Mouse (Mus musculus) lung, embryonic 14.5 days (tissue): ENCODE results near the gene Asap2. TPM values are rescaled to one million over a fixed set of nuclear protein-coding genes. Genes with fewer than 3 reads are reported as not detected.

ENCODE experiments used
- ATAC-seq: fragments of 200-750 bp; cut with Nextera tagmentation; 2 replicates; pipeline ENCODE4 v1.8.0; 2017; ENCODE audit warnings: mild to moderate bottlenecking, moderate TSS enrichment, moderate library complexity; ENCODE audit not compliant: insufficient read depth
- DNase-seq: peaks from one replicate; pipeline ENCODE4 v3.0.0-alpha.2; 2015
- H3K27ac ChIP-seq: fragments of 300-500 bp; sonication (generic); 2 replicates; pipeline ENCODE4 v1.5.1; 2014; ENCODE audit warnings: low read depth, mild to moderate bottlenecking, moderate library complexity
- H3K27me3 ChIP-seq: fragments of 300-500 bp; sonication (generic); 2 replicates; pipeline ENCODE4 v1.6.1; 2014; ENCODE audit warnings: low read length, control low read depth; ENCODE audit not compliant: insufficient read depth
- H3K36me3 ChIP-seq: fragments of 300-500 bp; sonication (generic); 2 replicates; pipeline ENCODE4 v1.6.1; 2014; ENCODE audit warnings: control low read depth; ENCODE audit not compliant: insufficient read depth
- H3K4me1 ChIP-seq: fragments of 300-500 bp; sonication (generic); 2 replicates; pipeline ENCODE4 v1.6.1; 2014; ENCODE audit warnings: antibody characterized with exemption, control low read depth; ENCODE audit not compliant: insufficient read depth
- H3K4me2 ChIP-seq: fragments of 300-500 bp; sonication (generic); 2 replicates; pipeline ENCODE4 v1.6.1; 2014; ENCODE audit warnings: mild to moderate bottlenecking
- H3K4me3 ChIP-seq: fragments of 300-500 bp; sonication (generic); 2 replicates; pipeline ENCODE4 v1.5.1; 2014; ENCODE audit warnings: low read depth, low read length
- H3K9ac ChIP-seq: fragments of 300-500 bp; sonication (generic); 2 replicates; pipeline ENCODE4 v1.6.1; 2014
- H3K9me3 ChIP-seq: fragments of 300-500 bp; sonication (generic); 2 replicates; pipeline ENCODE4 v1.6.1; 2016; ENCODE audit warnings: low read depth, low read length, control low read depth
- CTCF ChIP-seq: IDR thresholded peaks from 2 replicates; pipeline ENCODE4 v1.5.1; 2016; ENCODE audit warnings: antibody characterized with exemption, low read depth
- WGBS: fragments of 180-500 bp; shearing (Covaris S2); extraction: QIAGEN DNeasy Blood & Tissue Kit; methylation state at CpG from one replicate; pipeline ENCODE4 v1.1.7; 2014; 5-methylcytosine and 5-hydroxymethylcytosine counted together
- polyA plus RNA-seq: library from polyadenylated mRNA; unstranded; fragments of >200 nt; fragmentation: Nextera tagmentation; extraction: Ambion mirVana; gene quantifications from 2 replicates; pipeline ENCODE4 v1.2.1, GENCODE M21; 2014

Asap2 gene
- polyA plus RNA-seq, 1 experiment from 2014 or later = 13.8 TPM

DNA sequence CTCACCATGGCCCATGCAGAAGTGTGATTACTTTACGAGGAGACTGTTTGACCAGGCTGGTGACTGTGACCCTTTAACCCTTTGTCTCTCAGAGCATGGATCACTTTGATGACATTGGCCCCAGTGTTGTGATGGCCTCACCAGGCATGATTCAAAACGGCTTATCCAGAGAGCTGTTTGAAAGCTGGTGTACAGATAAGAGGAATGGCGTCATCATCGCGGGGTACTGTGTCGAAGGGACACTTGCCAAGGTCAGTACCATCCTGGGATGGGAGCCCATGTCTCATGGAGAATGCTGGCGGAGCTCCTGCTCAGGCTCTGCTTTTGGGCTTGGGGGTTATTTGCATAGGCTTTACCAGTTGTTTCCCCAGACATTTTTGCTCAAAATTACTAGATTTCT, 311.1 kb downstream of the Asap2 start:
- H3K27ac ChIP-seq = no peak overlapping the region
- H3K4me2 ChIP-seq = no peak overlapping the region
- no peak overlapping the region for H3K4me3 ChIP-seq
- ATAC-seq (no peak), DNase-seq (no peak)
- H3K4me1 ChIP-seq = no peaks in the 10 kb centered on the region
- no peaks in the 10 kb centered on the region for H3K9me3 ChIP-seq
- H3K36me3 ChIP-seq = peaks cover 87% of the 10 kb centered on the region
- 79% methylated on average over 7 of the region's 7 CpGs for WGBS
- H3K27me3 ChIP-seq = no peaks in the 10 kb centered on the region
- no peak for TF ChIP-seq CTCF
- no peak overlapping the region for H3K9ac ChIP-seq

DNA sequence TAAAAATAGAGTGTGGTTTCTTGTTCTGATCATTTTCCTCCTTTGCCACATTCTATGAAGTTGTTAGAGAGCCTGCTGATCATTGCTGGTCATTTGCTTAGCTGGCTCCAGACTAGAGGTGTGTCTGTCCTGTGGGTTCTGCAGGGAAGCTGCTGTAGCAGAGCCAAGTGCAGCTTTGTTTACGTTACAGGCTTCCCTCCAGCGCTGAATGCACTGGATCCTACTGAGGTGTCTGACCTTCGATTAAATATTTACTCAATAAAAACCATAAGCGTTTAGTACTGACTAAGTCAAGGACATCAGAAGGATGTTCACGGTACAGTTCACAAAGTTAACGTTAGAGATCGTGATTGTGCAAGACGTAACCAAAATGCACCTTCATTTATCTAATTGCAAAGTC, 311.7 kb downstream of the Asap2 start:
- TF ChIP-seq CTCF = no peak
- no peaks in the 10 kb centered on the region for H3K9me3 ChIP-seq
- ATAC-seq = no peak
- no peak for DNase-seq
- H3K27me3 ChIP-seq = no peaks in the 10 kb centered on the region
- H3K27ac ChIP-seq = no peak overlapping the region
- no peaks in the 10 kb centered on the region for H3K4me1 ChIP-seq
- WGBS = 55% methylated on average over 8 of the region's 8 CpGs
- no peak overlapping the region for H3K4me2 ChIP-seq
- no peak overlapping the region for H3K4me3 ChIP-seq
- H3K36me3 ChIP-seq = peaks cover 88% of the 10 kb centered on the region
- H3K9ac ChIP-seq = no peak overlapping the region

- no peak for ATAC-seq
- Histone ChIP-seq H3K27ac (no peak overlapping the region), H3K4me2 (no peak overlapping the region), H3K27me3 (no peaks in the 10 kb centered on the region), H3K36me3 (peaks cover 88% of the 10 kb centered on the region), H3K4me3 (no peak overlapping the region), H3K9me3 (no peaks in the 10 kb centered on the region), H3K4me1 (no peaks in the 10 kb centered on the region), H3K9ac (no peak overlapping the region)
- no peak for DNase-seq
- WGBS = 75% methylated on average over 5 of the region's 5 CpGs
- no peak for TF ChIP-seq CTCF
These were observed 312.1 kb downstream of the Asap2 start for GRCm38 (mm10) chr12:21302361-21302783.

GRCm38 (mm10) chr12:21305741-21306140, 315.5 kb downstream of the Asap2 start:
- TF ChIP-seq CTCF = no peak
- no peaks in the 10 kb centered on the region for H3K4me1 ChIP-seq
- no peak for DNase-seq
- no peak overlapping the region for H3K9ac ChIP-seq
- no peak overlapping the region for H3K4me3 ChIP-seq
- peaks cover 96% of the 10 kb centered on the region for H3K36me3 ChIP-seq
- no peak overlapping the region for H3K4me2 ChIP-seq
- H3K27ac ChIP-seq = no peak overlapping the region
- ATAC-seq = no peak
- H3K27me3 ChIP-seq = no peaks in the 10 kb centered on the region
- WGBS = 90% methylated on average over 4 of the region's 4 CpGs
- H3K9me3 ChIP-seq = no peaks in the 10 kb centered on the region

GRCm38 (mm10) chr12:21306721-21307120, 316.5 kb downstream of the Asap2 start:
- H3K27ac ChIP-seq = no peak overlapping the region
- H3K27me3 ChIP-seq = no peaks in the 10 kb centered on the region
- H3K9me3 ChIP-seq = no peaks in the 10 kb centered on the region
- H3K4me1 ChIP-seq = no peaks in the 10 kb centered on the region
- no peak for TF ChIP-seq CTCF
- WGBS = 83% methylated on average over 4 of the region's 4 CpGs
- DNase-seq (no peak), ATAC-seq (no peak)
- H3K4me2 ChIP-seq = no peak overlapping the region
- no peak overlapping the region for H3K4me3 ChIP-seq
- H3K36me3 ChIP-seq = peaks cover 96% of the 10 kb centered on the region
- no peak overlapping the region for H3K9ac ChIP-seq

DNA sequence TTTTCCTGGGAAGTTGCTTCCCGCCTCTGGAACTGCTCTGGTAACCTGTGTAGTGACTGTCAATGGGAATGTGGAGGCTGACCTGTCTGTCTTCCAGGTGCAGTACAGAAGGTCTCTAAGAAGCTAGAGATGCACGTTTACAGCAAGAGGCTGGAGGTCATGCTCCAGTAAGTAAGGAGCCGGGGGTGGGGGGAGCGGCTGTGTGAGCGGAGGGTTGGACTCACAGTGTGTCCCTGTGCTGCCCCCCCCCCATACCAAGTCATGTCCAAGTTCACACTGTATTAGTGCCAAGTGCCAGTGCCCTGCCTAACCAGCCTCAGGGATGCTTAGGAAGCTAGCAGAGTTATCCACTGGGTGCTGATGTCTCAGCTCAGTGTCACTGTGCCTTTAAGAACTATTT, 321.9 kb downstream of the Asap2 start:
- H3K4me2 ChIP-seq = no peak overlapping the region
- no peak for DNase-seq
- 80% methylated on average over 5 of the region's 5 CpGs for WGBS
- H3K9me3 ChIP-seq = no peaks in the 10 kb centered on the region
- peaks cover 78% of the 10 kb centered on the region for H3K36me3 ChIP-seq
- no peak overlapping the region for H3K4me3 ChIP-seq
- no peaks in the 10 kb centered on the region for H3K27me3 ChIP-seq
- H3K27ac ChIP-seq = no peak overlapping the region
- no peak for TF ChIP-seq CTCF
- ATAC-seq = no peak
- H3K4me1 ChIP-seq = 0 out of 2 replicates have a peak, but pooled peaks cover 2% of the 10 kb centered on the region
- no peak overlapping the region for H3K9ac ChIP-seq

DNA sequence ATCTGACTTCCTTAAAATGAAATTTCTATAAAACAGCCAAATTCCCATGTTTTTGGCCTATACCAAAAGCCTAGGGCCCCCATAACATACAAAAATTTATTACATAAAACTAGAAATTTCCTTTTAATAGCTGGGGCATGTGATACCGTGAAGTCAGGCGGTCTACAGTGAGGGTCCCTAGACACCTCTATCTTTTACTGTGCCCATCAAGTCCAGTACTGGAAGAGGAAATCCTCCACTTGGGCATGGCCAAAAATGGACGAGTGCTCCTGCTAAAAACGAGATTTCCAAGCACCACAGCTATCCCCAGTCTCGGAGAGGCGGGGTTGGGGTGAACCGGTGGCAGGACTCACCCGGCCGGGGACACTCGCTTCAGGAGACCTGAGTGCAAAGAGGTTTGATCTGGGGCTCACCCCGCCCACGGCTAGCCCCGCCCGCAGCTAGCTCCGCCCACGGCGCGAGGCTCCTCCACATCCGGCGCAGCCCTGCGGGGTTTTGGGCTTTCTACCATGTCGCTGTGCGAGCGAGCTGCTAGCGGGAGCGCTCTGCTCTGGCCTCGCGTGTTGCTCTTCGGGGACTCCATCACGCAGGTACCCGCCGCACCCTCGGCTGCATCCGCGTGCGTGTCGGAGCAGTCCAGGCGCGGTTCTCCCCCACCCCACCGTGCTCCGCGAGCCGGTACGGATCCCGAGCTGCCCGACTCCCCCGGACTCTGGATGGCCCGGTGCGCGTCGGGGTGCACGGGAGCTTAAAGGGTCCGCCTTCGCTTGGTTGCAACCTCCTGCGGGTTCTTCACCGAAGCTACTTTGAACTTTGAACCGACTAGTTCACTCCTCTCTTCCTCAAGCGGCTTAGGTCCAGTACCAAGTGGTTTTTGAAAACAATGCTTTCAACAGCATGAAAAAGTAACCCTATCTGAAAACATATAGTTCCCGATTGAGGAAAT, 325.9 kb downstream of the Asap2 start, which contains the start of gene Iah1:
TSS of gene Iah1 (plus strand) at position 467 of the 946 bp plus-strand sequence.
- WGBS = 3% methylated on average over 59 of the region's 59 CpGs
- peaks cover 60% of the 10 kb centered on the region for H3K36me3 ChIP-seq

More for the DNA sequence above, 325.9 kb downstream of the Asap2 start, which contains the start of gene Iah1:
- Histone ChIP-seq H3K27me3 (no peaks in the 10 kb centered on the region), H3K9me3 (no peaks in the 10 kb centered on the region), H3K4me2 (peak within 1 kb of the TSS; percentile 66), H3K27ac (0 out of 2 replicates have a peak within 1 kb of the TSS, but pooled peaks have one; percentile 42), H3K4me1 (0 out of 2 replicates have a peak, but pooled peaks cover 3% of the 10 kb centered on the region), H3K4me3 (peak within 1 kb of the TSS; percentile 65), H3K9ac (peak within 1 kb of the TSS; percentile 77)
- DNase-seq (peak; percentile 91), ATAC-seq (peak; percentile 94)
- no peak for TF ChIP-seq CTCF
